Mouse (Mus musculus): ENCODE data around the gene Hk2. TPM values are rescaled to one million over a fixed set of nuclear protein-coding genes. Genes with fewer than 3 reads are reported as not detected.

Hk2 gene
- total and polyA plus RNA-seq, 2 experiments: 0.87 to 1.0 TPM

DNA sequence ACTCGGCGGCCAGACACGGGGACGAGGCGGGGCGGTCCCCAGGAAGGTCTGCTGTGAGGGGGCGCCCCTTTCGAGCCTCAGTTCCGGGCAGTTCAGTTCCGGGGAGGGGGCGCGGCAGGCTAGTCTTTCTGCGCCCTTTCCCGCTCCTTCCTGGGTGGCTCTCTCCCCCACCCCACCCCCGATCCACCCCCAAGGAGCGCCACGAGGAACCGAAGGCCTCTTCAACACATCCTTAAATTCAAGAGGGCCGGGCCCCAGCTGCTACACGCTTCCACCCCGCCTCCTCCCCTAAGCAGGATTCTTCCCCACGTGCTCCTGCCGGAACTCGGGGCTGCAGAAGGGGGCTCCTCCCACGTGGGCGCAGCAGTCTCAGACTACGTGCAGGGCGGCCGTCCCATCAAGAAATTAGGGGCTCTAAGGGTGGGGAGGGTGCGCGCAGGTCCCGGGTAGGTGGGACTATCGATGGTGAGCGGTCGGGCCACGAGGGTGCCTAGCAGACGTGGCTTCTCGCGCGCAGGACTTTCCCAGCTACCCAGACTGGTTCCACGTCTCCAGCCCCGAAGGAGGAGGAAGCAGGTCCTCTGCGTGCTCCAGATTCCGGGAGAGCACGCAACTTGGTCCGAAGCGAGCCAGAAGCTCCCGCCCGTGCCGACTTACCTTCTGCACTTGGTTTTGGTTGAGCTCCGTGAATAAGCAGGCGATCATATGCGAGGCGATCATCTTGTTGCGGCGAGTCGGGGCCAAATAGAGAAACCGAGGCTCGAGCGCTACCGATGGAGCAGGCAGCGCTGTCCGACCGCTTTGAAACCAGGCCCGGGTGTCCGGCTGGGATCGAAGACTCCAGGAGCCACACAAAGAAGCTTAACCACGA is 758 bp downstream of the Hk2 start:
- Histone ChIP-seq H3K4me3 (ENCODE audit: insufficient read depth, low read depth, low read length) (peak overlapping the region; percentile 53), H3K9ac (ENCODE audit: low read depth, low read length) (peak overlapping the region; percentile 52), H3K4me1 (ENCODE audit: control insufficient read depth, insufficient read depth, low read length) (no peaks in the 10 kb centered on the region), H3K36me3 (ENCODE audit: control insufficient read depth, insufficient read depth, low read length) (no peaks in the 10 kb centered on the region), H3K79me2 (ENCODE audit: control insufficient read depth, insufficient read depth, low read length) (no peaks in the 10 kb centered on the region), H3K27me3 (ENCODE audit: control insufficient read depth, insufficient read depth, low read length) (no peaks in the 10 kb centered on the region), H3K27ac (replicated peaks; ENCODE audit: insufficient read depth, low read depth, low read length) (no peak overlapping the region)
- TF ChIP-seq POLR2A (IDR thresholded peaks at IDR 0.05; ENCODE audit: extremely low read depth, insufficient read depth, low read length): no peak
- no peak for TF ChIP-seq CTCF (IDR thresholded peaks at IDR 0.05; ENCODE audit: low read depth, low read length)
- WGBS: 2% methylated on average over 68 of the region's 68 CpGs
- DNase-seq (ENCODE audit: extremely low read depth, low read depth, low spot score): no peak

DNA sequence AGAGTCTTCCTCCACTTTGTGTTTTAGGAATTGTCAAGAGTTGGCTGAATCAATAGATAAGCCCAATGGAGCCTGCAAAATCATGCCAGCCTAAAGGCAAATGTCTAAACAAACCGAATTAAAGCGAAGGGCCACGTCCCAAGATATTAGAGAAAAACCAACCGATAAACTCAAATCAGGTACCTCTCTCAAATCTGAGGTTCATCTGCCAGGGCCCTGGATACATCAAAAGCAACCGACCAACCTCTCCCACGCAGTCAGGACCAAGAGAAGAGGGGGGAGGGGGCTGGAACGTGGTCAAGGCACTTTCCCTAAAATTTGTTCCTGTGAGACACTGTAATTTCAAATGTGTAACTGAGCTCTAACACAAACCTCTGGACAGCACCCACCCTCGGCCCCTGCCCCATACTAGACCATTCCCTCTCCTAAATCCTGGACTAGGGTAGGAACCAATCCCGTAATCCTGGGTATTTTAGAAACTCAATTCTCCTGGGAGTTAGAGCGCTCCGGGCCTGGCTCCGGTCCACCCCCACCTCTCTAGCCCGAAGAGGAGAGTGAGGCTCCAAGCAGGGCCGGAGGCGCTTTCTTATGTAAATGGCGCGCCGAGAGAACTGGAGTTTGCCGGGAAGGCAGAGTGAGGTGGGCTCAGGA is 1.7 kb downstream of the Hk2 start:
- TF ChIP-seq CTCF (IDR thresholded peaks at IDR 0.05; ENCODE audit: low read depth, low read length) (no peak), POLR2A (IDR thresholded peaks at IDR 0.05; ENCODE audit: extremely low read depth, insufficient read depth, low read length) (no peak)
- Histone ChIP-seq H3K27ac (replicated peaks; ENCODE audit: insufficient read depth, low read depth, low read length) (no peak overlapping the region), H3K4me3 (ENCODE audit: insufficient read depth, low read depth, low read length) (peak overlapping the region; percentile 53), H3K9ac (ENCODE audit: low read depth, low read length) (no peak overlapping the region; the same call in 1 of the 2 replicates), H3K36me3 (ENCODE audit: control insufficient read depth, insufficient read depth, low read length) (no peaks in the 10 kb centered on the region), H3K4me1 (ENCODE audit: control insufficient read depth, insufficient read depth, low read length) (no peaks in the 10 kb centered on the region), H3K27me3 (ENCODE audit: control insufficient read depth, insufficient read depth, low read length) (no peaks in the 10 kb centered on the region), H3K79me2 (ENCODE audit: control insufficient read depth, insufficient read depth, low read length) (no peaks in the 10 kb centered on the region)
- DNase-seq (ENCODE audit: extremely low read depth, low read depth, low spot score): no peak
- WGBS: 15% methylated on average over 19 of the region's 19 CpGs

DNA sequence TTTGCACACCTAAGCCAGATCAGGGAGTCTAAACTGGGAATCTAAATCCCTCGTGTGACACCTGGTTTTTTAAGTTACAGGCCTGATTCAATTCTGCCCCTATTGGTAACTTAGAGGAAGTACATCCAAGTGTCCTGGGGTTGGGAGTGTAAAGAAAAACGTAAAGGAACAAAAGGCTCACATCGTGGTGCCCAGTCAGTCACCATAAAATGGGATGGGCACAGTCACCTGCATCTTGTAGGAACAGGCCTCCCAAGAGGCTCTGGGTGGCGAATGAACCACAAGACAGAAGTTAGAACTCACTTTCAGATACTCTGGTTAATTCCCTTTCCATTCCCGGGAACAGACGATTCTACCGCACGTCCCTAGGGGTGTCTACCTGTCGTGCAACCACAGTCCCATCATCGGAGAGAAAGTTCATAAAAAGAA is 2.3 kb downstream of the Hk2 start:
- WGBS: 38% methylated on average over 10 of the region's 10 CpGs
- Histone ChIP-seq H3K27ac (replicated peaks; ENCODE audit: insufficient read depth, low read depth, low read length) (no peak overlapping the region), H3K4me3 (ENCODE audit: insufficient read depth, low read depth, low read length) (no peak overlapping the region), H3K27me3 (ENCODE audit: control insufficient read depth, insufficient read depth, low read length) (no peaks in the 10 kb centered on the region), H3K79me2 (ENCODE audit: control insufficient read depth, insufficient read depth, low read length) (no peaks in the 10 kb centered on the region), H3K4me1 (ENCODE audit: control insufficient read depth, insufficient read depth, low read length) (no peaks in the 10 kb centered on the region), H3K36me3 (ENCODE audit: control insufficient read depth, insufficient read depth, low read length) (no peaks in the 10 kb centered on the region), H3K9ac (ENCODE audit: low read depth, low read length) (no peak overlapping the region)
- DNase-seq (ENCODE audit: extremely low read depth, low read depth, low spot score): no peak
- TF ChIP-seq CTCF (IDR thresholded peaks at IDR 0.05; ENCODE audit: low read depth, low read length) (0 out of 2 replicates have a peak, but pooled peaks have one; percentile 10), POLR2A (IDR thresholded peaks at IDR 0.05; ENCODE audit: extremely low read depth, insufficient read depth, low read length) (no peak)

DNA sequence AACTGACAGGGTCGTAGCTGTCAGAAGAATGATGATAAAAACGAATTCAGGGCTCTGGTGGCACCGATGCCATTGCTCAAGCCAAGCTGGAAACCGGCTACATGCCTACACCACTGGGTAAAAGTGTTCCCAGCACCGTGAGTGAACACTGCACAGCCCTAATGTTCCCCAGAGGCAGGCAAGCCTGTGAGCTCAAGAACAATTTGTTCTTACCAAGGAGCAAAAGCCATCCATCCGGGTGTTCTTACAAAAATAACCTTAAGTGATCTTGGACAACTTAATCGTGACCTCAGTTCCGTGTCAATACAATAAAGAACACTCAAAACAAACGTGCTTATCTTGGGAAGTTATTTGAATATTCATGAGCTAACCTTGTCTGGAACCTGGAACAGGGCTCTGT is 3.2 kb downstream of the Hk2 start:
- no peak for DNase-seq (ENCODE audit: extremely low read depth, low read depth, low spot score)
- Histone ChIP-seq H3K4me3 (ENCODE audit: insufficient read depth, low read depth, low read length) (no peak overlapping the region), H3K36me3 (ENCODE audit: control insufficient read depth, insufficient read depth, low read length) (no peaks in the 10 kb centered on the region), H3K79me2 (ENCODE audit: control insufficient read depth, insufficient read depth, low read length) (no peaks in the 10 kb centered on the region), H3K27ac (replicated peaks; ENCODE audit: insufficient read depth, low read depth, low read length) (no peak overlapping the region), H3K4me1 (ENCODE audit: control insufficient read depth, insufficient read depth, low read length) (no peaks in the 10 kb centered on the region), H3K27me3 (ENCODE audit: control insufficient read depth, insufficient read depth, low read length) (no peaks in the 10 kb centered on the region), H3K9ac (ENCODE audit: low read depth, low read length) (no peak overlapping the region)
- TF ChIP-seq CTCF (IDR thresholded peaks at IDR 0.05; ENCODE audit: low read depth, low read length) (no peak), POLR2A (IDR thresholded peaks at IDR 0.05; ENCODE audit: extremely low read depth, insufficient read depth, low read length) (no peak)
- WGBS: 61% methylated on average over 9 of the region's 9 CpGs

DNA sequence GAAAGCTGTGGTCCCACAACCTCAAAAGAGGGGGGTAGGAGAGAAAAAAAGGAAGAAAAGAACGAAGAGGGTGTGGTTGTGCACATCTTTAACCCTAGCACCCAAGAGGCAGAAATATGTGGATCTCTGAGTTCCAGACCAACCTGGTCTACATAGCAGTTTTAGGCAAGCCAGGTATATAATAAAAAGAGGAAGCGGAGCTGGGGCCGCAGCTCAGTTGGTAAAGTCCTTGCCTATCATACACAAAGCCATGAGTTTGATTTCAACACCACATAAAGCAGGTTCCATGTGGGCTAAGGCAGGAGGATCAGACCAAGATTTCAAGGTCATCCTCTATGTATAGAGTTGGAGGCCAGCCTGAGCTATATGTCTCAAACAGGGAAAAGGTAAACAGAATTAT is 4.0 kb downstream of the Hk2 start:
- H3K4me1 ChIP-seq (ENCODE audit: control insufficient read depth, insufficient read depth, low read length): no peaks in the 10 kb centered on the region
- TF ChIP-seq CTCF (IDR thresholded peaks at IDR 0.05; ENCODE audit: low read depth, low read length) (no peak), POLR2A (IDR thresholded peaks at IDR 0.05; ENCODE audit: extremely low read depth, insufficient read depth, low read length) (no peak)
- WGBS: 61% methylated on average over 3 of the region's 3 CpGs
- H3K79me2 ChIP-seq (ENCODE audit: control insufficient read depth, insufficient read depth, low read length): no peaks in the 10 kb centered on the region
- no peak overlapping the region for H3K4me3 ChIP-seq (ENCODE audit: insufficient read depth, low read depth, low read length)
- H3K27ac ChIP-seq (replicated peaks; ENCODE audit: insufficient read depth, low read depth, low read length): no peak overlapping the region
- no peaks in the 10 kb centered on the region for H3K36me3 ChIP-seq (ENCODE audit: control insufficient read depth, insufficient read depth, low read length)
- H3K9ac ChIP-seq (ENCODE audit: low read depth, low read length): no peak overlapping the region
- no peaks in the 10 kb centered on the region for H3K27me3 ChIP-seq (ENCODE audit: control insufficient read depth, insufficient read depth, low read length)
- DNase-seq (ENCODE audit: extremely low read depth, low read depth, low spot score): no peak

Data from liver, adult 2 months (tissue).